Mouse (Mus musculus) MEL (cell line): ENCODE measurements around the gene Galnt15.

Experiments used
- CTCF ChIP-seq, 3 experiments: IDR thresholded peaks in 2 of 3; conservative IDR thresholded peaks in 1 of 3; 2 replicates each; pipeline ENCODE4 v1.5.1; 2011 to 2012; ENCODE audit warnings: low read length in 3 of 3, low read depth in 2 of 3, mild to moderate bottlenecking in 2 of 3, improper control_type of control experiment in 1 of 3, inconsistent platforms in 1 of 3, mixed read lengths in 1 of 3, moderate library complexity in 1 of 3; ENCODE audit not compliant: control insufficient read depth in 1 of 3, insufficient read depth in 1 of 3, poor library complexity in 1 of 3, severe bottlenecking in 1 of 3
- E2F4 ChIP-seq: IDR thresholded peaks from 2 replicates; pipeline ENCODE4 v1.6.1; 2011; ENCODE audit warnings: low read depth, low read length, improper control_type of control experiment, borderline replicate concordance
- HCFC1 ChIP-seq: IDR thresholded peaks from 2 replicates; pipeline ENCODE4 v1.6.1; 2012; ENCODE audit warnings: low read depth, mild to moderate bottlenecking, inconsistent platforms, low read length, improper control_type of control experiment, moderate library complexity
- MEF2A ChIP-seq: IDR thresholded peaks from 2 replicates; pipeline ENCODE4 v1.6.1; 2014; ENCODE audit warnings: low read depth, mild to moderate bottlenecking, inconsistent platforms, low read length, improper control_type of control experiment; ENCODE audit not compliant: poor library complexity, insufficient replicate concordance, severe bottlenecking; ENCODE audit errors: extremely low read depth
- POLR2A ChIP-seq, 2 experiments: IDR thresholded peaks; 2 replicates each; pipeline ENCODE4 v1.6.1; 2011 to 2012; ENCODE audit warnings: low read length in 2 of 2, mild to moderate bottlenecking in 2 of 2, control low read depth in 1 of 2, improper control_type of control experiment in 1 of 2, low read depth in 1 of 2, moderate library complexity in 1 of 2; ENCODE audit not compliant: control insufficient read depth in 1 of 2, insufficient read depth in 1 of 2, poor library complexity in 1 of 2
- TBP ChIP-seq: IDR thresholded peaks from 2 replicates; pipeline ENCODE4 v1.8.0; 2011; ENCODE audit warnings: low read depth, low read length, improper control_type of control experiment
- TCF12 ChIP-seq: IDR thresholded peaks from 2 replicates; pipeline ENCODE4 v1.6.1; 2014; ENCODE audit warnings: low read depth, mild to moderate bottlenecking, inconsistent platforms, low read length, improper control_type of control experiment, moderate library complexity
- USF2 ChIP-seq, 2 experiments: IDR thresholded peaks; 2 replicates each; pipeline ENCODE4 v1.6.1; 2011 to 2012; ENCODE audit warnings: improper control_type of control experiment in 2 of 2, low read length in 2 of 2, borderline replicate concordance in 1 of 2, inconsistent platforms in 1 of 2, low read depth in 1 of 2, mild to moderate bottlenecking in 1 of 2; ENCODE audit not compliant: insufficient read depth in 1 of 2

DNA sequence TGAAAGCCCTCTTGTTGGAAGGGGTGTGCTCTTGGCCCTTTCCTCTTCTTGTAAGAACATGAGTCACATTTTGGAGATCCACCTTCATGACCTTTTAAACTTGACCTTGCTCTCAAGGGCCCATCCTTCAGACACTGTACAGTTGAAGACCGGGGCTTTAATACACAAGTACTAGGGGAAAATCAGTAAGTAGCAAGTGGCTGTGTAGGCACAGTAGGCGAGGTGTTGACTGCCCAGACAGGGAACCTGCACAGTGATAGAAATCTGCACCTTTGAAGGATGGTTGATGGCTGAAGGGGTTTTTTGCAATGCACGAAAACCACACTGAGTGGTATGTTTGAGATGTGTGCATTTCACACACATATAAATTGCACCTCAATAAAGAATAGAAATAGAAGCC is 12.3 kb upstream of the Galnt15 start:
- TF ChIP-seq TBP (no peak), HCFC1 (no peak), POLR2A (IDR thresholded peaks at IDR 0.05; ENCODE audit: control insufficient read depth in 1 of 2, insufficient read depth in 1 of 2, low read depth in 1 of 2, low read length in 2 of 2, poor library complexity in 1 of 2) (no peak), E2F4 (no peak), TCF12 (no peak), MEF2A (no peak), USF2 (IDR thresholded peaks at IDR 0.05; ENCODE audit: borderline replicate concordance in 1 of 2, insufficient read depth in 1 of 2, low read depth in 1 of 2, low read length in 2 of 2) (no peak), CTCF (IDR thresholded peaks at IDR 0.05 in 2 of 3, conservative IDR thresholded peaks at IDR 0.05 in 1 of 3; ENCODE audit: control insufficient read depth in 1 of 3, insufficient read depth in 1 of 3, low read depth in 2 of 3, low read length in 3 of 3, poor library complexity in 1 of 3, severe bottlenecking in 1 of 3) (no peak)
